Mouse (Mus musculus) cerebellum, postnatal 10 days (tissue): ENCODE measurements around the gene Dnaaf2.
"Not testable (repeated sequence)": the region's sequence is repeated elsewhere in the genome, so short reads cannot be mapped to it uniquely, and the experiment has no call there.

Source experiments
- DNase-seq, 2 experiments: peaks; one replicate each; pipeline ENCODE4 v3.0.0; 2021; ENCODE audit warnings: mixed read lengths in 2 of 2

Gene Dnaaf2

DNA sequence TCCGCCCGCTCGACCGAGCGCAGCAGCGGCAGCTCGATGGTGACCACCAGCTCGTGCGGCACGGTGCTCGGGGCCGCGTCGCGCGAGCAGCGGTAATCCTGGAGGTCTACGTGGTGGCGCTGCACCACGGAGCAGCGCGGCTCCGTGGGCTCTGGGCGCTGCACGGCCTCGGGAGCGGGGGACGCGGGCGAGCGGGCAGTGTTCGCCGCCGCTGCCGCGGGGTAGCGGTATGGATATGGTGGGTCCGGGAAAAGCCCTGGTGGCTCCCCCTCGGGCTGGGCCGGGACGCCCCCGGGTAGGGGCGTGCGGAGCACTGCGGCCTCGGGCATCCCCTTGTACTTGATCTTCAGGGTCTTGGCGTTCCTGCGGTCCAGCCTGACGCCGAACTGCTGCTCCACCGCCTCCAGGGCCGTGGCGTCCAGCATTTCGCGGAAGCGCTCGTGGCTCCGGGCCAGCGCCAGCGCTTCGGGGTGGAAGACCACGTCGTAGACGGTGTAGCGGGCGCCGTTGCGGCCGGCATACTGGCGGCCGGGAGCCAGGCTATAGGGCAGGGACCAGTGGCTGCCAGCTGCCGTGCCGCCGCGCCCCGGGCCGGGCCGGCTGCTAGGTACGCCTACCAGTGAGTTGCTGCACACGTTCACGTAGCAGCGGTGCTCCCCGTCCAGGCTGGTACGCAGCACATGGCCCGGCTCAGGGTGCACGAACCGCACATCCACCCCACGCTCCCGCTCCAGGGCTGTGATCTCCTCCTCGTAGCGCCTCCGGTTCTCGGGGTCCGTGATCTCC lies 658 bp downstream of the Dnaaf2 start:
- peak; percentile 81 to 83 for DNase-seq

DNA sequence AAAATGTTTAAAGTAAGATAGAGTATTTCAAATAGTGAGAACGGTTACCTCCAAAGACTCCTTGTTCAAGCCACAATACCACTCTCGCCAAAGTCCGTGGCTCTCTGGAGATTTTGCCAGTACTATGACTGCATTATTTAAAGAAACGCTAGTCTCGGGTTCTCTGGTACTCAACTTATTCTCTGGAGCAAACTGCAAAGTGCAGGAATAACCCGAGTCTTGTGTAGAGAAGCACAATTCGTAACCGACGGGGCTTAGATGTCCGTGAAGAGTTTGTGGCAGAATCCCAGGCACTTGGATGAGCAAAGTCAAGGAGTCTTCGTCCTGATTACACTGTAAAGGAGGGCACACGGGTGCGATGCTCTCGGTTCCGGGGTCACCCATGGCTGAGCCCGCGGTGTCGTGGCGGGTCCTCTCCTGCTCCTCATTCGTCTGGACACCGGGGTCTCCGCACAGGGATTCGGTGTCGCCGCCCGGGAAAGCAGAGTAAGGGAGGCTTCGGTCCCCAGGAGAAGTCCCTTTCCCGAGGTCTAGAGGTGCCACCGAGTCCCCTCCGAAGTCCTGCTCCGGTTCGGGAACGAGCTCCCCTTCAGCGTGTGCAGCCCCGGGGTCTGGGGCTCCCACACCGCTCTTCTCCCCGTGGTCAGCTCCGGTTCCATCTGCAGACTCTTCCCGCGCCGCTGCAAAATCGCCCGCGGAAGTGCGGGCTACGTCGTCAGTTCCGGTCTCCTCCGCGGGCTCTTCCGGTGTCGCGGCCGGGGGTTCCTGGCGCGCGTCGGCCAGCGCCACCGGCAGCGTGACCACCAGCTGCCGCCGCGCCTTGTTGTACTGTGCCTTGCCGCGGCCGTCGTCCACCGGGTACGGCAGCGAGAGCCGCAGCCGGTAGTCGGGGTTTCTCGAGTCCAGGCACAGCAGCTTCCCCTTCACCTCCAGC lies 1.5 kb downstream of the Dnaaf2 start, which contains the start of gene Gm49383:
TSS of gene Gm49383 (minus strand) at position 661 of the 934 bp plus-strand sequence.
- DNase-seq: peak; percentile 84 to 85

DNA sequence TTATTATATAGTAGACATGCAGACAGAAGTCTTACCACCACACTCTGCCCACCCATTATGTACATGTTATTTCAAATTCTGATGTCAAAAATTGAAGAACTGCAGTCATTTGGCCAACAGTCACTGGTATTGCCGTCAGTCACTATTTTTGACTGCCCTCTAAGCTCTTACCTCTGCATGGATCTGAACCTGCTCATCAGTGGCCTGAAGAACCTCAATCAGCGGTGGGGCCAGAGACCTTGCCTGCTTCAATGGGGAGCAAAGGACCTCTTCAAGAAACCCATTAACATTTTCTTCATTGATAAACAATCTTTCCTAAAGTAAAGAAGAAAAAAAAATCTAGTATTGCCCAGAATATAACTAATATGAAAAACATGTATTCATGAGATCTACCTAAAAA lies 5.6 kb downstream of the Dnaaf2 start:
- DNase-seq: no peak

DNA sequence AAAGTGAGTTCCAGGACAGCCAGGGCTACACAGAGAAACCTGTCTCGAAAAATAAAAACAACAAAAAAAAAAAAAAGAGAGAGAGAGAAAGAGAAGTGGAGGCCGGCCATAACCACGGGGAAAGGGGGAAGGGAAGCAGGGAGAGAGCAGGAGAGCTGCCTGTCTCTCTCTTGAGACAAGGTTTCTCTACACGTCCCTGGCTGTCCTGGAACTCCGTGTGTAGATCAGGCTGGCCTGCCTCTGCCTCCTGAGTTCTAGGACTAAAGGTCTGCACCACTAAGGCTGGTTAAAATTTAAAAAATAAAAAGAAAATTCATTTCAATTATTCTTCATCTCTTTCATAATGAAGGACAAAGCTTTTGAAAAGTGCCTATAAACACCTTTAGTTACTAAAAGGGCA lies 6.8 kb downstream of the Dnaaf2 start:
- DNase-seq: no peak

DNA sequence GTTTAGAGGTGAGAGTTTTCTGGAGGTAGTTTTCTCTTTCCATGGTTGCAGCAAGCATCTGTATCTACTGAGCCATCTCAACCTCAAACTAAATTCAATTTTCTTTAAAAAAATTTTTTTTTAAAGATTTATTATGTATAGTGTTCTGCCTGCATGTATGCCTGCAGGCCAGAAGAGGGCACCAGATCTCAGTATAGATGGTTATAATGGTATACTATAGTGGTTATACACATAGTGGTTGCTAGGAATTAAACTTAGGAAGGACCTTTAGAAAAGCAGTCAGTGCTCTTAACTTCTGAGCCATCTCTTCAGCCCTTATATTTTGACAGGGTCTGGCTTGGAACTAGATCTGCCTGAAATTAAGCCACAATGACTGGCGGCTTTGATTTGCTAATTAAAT lies 7.7 kb downstream of the Dnaaf2 start:
- DNase-seq: peak; percentile 30 to 36

DNA sequence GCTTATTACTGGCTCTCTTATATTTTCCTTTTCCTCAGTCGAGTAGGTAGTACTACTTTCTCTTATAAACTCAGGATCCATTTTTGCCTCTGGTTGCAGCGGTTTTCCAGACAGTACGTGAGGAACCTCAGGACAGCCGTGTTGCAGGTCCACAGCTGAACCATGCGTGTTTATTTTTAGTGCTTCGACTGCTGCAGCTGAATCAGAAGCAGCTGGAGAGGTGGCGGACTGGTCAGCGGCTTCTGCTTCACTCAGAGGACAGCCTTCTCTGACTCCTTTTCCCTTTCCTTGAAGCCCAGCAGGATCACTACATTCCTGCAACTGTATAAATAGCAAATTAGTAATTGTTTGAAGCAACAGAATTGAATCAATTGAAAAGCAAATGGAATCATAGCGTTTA lies 8.2 kb downstream of the Dnaaf2 start:
- no peak for DNase-seq

DNA sequence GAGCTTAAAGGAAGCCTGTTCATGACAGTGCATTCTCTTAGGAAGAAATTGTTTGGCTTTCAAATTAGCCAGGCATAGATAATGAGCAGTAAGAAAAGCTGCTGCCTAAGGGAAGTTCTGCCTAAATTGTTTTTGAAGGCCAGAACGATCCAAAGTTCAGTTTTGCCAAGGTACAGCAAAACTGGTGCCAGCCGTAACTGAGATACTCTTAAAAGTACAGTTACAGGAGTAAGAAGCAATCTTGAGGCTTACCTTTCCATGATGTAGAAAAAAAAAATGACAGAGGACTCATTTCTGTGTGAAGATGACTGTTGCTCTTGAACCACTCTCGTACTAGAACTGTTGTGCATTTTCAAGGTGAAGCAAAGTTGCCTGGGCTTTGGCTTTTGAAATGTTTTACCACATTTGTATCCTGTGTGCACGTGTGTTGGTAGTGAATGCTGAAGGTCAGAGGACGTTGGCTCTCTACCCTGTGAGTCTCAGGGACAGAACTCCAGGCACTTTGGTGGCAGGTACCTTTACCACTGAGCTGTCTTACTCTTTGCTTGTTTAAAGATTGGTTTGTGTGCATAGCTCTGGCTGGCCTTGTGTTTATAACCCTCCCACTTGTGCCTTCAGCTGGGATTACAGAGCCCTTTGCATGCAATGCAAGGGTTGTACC lies 11.3 kb downstream of the Dnaaf2 start:
- no peak for DNase-seq

DNA sequence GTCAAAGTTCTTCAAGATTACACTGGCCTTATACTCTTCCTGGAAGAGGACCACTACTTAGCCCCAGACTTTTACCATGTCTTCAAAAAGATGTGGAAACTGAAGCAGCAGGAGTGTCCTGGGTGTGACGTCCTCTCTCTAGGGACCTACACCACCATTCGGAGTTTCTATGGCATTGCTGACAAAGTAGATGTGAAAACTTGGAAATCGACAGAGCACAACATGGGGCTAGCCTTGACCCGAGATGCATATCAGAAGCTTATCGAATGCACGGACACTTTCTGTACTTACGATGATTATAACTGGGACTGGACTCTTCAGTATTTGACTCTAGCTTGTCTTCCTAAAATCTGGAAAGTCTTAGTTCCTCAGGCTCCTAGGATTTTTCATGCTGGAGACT lies 12.9 kb downstream of the Dnaaf2 start:
- DNase-seq: no peak

DNA sequence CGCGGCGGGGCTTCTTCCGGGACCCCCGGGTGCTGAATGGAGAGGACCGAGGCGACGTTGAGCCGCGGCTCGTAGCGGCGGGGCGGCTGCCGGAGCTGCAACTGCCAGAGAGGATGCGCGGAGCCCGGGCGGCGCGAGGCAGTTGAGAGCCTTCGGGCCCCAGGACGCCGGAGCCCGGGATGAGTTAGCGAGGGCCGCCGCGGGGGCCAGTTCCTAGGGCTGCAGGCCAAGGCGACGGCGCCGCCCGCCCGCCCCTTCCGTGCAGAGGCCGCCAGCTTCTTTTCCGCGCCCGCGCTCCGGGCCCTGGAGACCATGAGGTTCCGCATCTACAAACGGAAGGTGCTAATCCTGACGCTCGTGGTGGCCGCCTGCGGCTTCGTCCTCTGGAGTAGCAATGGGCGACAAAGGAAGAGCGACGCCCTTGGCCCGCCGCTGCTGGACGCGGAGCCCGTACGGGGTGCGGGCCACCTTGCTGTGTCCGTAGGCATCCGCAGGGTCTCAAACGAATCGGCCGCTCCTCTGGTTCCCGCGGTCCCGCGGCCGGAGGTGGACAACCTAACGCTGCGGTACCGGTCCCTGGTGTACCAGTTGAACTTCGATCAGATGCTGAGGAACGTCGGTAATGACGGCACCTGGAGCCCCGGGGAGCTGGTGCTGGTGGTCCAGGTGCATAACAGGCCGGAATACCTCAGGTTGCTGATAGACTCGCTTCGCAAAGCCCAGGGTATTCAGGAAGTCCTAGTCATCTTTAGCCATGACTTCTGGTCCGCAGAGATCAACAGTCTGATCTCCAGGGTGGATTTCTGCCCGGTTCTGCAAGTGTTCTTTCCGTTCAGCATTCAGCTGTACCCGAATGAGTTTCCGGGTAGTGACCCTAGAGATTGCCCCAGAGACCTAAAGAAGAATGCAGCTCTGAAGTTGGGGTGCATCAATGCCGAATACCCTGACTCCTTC lies 13.6 kb downstream of the Dnaaf2 start:
- peak in 1 of 2 experiments; percentile 79 for DNase-seq

DNA sequence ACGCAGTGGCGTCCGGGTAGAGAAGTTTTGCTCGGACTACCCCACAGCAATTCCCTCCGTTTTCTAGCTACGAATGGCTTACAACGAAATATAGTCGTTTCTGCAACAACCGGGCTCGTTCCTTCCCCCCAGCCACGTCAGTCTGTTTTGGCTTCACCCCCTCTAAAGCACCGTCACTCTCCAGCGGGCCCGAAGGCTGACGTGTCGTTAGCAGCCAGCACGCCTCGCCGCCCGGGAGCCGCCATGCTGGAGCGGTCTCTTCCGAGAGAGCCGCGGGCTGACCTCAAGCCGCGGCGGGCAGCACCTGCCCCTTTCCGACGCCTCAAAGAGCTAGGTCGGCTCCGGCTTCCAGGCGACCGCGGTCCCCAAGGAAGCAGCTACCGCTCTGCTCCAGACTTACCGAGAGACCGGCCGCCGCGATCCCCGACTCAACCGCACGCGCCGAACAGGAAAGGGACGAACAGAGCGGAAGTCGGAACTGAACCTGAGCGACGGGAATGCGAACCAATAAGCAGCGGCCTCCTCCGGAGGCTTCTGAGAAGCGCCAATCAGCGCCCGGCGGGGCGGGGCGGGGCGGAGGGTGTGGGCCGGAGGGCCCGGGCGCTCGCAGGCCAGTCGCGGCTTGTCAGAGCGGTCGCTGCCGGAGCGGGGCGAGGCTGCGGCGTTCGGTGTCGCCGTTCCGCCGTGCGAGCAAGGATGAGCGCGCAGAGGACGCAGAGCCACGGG lies 14.5 kb downstream of the Dnaaf2 start, which contains the start of the genes Rpl36al and Mgat2:
TSS of gene Rpl36al (minus strand) at position 501 of the 726 bp plus-strand sequence.
TSS of gene Mgat2 (plus strand) at position 575 of the 726 bp plus-strand sequence.
- DNase-seq: peak; percentile 100

DNA sequence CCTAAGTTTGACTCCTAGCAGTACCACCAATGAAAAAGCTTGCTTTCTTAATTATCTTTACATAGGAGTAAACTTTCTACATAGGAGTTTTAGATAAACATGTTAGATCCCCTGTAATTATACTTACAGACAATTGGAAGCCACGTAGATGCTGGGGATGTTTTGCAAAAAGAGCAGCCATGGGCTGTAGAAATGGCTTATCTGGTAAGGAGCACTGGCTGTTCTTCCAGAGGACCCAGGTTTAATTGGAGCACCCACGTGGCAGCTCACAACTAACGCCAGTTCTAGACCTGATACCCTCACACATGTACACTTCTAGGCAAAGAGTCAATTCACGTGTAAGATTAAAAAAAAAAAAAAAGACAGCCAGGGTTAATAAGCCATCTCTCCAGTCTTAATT lies 16.4 kb downstream of the Dnaaf2 start:
- no peak for DNase-seq

DNA sequence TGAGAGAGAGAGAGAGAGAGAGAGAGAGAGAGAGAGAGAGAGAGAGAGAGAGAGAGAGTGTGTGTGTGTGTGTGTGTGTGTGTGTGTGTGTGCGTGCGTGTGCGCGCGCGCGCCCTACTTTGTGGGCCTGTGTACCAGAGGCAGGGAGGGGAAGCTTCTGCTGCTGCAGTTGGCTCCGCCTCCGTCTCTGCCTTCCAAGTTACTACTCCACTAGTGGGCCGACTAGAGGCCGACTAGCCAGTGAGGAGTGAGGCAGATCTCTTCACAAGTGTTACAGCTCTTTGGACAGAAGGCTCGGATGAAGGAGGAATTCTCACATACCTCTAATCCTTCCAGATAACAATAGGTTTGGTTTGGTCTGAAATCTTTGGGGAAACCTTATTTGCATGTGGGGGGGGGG lies 18.9 kb downstream of the Dnaaf2 start:
- no peak for DNase-seq

DNA sequence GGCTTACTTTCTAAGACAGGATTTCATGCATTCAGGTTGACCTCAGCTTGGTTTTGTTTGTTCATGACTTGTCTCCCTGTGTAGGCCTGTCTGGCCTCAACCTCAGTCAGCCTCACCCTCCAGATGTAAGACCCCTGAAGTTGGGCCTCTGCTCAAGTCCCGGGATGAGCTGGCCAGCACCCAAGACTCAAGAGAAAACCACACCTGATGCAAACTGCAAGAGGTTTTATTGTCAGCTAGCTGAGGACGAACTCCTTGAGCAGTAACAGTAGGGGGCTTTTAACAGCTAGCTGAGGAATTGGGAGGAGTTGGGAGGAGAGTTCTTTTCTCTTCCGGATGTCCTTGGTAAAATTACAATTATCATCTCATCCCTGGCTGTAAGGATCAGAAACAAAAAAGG lies 20.7 kb downstream of the Dnaaf2 start:
- DNase-seq: no peak

DNA sequence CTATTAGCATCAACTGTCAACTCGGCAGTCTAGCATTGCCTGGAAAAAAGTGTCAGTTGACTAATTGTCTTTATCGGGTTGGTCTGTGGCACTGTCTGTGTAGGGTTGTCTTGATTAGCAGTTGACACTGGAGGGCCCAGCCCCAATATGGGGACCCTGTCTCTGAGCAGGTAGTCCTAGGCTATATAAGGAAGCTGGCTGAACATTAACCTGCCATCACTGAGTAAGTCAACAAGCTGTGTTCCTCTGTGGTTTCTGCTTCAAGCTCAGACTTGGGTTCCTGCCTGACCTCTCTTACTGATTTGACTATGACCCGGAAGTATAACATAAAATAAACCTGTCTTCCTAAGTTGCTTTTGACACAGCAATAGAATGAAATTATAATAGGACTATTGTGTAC lies 22.3 kb downstream of the Dnaaf2 start:
- DNase-seq: no peak

DNA sequence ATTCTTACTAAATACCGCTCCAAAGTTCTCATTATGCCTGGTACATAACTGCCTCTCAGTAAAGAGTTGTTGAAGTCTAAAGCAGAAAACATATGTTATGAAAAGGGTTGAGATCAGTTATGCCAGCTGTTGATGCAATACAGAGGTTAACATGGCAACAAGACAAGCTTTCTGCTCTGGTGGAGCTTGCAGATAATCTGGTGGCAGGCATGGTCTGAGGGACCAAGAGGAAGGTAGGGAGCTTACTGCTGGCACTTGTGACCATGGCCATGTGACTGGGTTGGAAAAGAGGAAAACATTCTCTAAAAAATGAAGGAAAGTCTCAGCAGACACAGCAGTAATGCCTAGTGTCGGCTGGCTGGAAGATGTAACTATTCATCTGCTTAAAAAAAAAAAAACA lies 26.9 kb downstream of the Dnaaf2 start:
- no peak for DNase-seq

DNA sequence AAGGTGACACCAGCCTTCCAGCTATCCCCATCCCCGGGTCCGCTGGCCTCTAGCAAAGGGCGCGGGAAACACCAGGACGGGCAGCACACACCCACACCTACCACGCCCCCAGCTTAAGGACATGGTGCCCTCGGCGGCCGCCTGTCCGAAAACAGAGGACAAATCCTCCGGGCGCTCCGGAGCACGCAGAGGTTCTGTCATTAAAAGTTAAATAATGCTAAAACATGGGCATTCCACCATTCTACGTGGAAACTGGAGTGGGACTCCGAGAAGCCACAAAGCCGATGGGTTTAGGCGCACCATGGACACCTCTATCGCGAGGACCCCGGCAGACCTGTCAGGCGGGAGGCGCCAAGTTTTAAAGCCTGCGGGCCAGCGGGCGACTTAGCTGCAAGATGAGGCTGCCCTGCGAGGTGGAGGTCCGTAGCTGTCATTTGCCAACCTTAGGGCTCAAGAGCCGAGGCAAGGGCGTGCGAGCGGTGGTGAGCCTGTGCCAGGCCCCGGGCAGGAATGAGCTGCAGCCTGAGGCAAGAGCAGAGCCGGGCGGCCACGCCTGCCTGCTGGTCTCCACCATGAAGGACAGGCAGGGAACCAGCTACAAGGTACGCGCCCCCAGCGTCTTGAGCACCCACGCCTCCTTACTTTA lies 29.6 kb downstream of the Dnaaf2 start, which contains the start of gene Lrr1:
TSS of gene Lrr1 (plus strand) at position 354 of the 646 bp plus-strand sequence.
- DNase-seq: peak; percentile 89 to 93

DNA sequence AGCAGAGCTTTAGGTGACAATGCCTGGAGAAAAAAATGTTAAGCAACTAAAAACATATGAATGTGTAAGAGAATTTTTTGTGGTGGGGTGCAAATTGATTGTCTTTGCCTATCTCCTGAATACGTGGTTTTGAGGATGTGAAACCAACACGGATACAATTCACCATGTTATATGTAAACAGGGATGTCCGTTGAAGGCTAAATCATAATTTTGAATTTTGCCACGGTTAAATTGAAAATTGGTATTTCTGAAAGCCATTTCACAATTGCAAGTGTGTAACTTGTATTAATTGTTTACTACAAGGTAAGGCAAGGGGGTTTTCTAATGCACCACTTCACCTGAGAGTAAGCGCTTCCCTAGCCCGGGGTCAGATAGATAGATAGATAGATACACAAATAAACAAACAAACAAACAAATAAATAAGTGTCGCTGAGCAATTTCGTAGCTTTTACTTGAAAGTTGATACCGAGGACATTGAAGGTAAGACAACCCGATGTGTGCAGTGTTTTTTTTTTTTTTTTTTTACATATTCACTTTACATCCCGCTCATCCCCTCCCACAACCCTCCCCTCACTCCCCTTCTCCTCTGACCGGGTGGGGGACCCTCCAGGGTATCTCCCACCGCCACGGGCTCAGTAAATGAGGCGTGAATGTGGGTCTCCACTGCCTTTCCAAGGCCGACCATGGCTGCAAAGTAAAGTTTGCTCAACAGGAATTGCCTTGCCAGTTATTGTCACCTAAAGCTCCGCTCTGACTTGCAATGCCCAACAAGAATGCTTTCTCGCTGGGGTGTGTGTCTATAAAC lies 30.4 kb downstream of the Dnaaf2 start:
- DNase-seq: no peak

DNA sequence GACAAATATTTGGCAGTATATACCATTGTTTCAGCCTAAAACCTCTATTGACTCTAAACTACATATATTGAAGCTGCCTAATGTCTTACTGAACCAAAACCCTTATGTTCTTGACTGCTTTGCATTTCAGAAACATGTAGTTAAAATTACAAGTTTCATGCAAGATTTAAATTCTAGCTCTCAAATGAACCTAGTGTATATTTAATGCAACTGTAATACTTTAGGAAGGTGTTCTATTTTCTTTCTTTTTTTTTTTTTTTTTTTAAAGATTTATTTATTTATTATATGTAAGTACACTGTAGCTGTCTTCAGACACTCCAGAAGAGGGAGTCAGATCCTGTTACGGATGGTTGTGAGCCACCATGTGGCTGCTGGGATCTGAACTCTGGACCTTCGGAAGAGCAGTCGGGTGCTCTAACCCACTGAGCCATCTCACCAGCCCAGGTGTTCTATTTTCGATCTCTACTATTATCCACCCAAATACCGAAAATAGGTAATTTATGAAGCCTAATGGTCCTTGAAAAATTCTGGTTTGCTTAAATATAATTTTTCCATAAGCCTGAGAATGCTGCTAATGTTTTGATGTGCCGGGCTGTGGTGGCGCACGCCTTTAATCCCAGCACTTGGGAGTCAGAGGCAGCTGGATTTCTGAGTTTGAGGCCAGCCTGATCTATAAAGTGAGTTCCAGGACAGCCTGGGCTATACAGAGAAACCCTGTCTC lies 31.2 kb downstream of the Dnaaf2 start:
- not testable (repeated sequence) for DNase-seq

DNA sequence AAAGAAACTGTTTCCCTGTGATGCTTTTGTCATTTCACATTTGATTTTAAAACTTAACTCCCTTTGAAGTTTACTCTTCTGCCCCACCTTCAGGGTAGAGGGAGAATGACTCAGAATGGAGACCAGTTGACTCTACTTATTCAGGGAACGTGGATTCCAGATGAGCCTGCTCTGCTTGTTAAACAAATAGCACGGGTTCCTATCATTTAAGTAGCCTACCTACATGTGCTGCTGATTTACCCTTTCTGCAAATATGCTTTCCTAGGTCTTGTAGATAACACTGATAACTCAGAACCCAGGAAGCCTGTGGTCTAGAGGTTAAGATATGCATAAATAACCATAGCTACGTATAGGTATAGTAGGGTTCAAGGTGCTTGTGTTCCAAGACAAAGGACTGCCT lies 33.3 kb downstream of the Dnaaf2 start:
- no peak for DNase-seq
